Mouse (Mus musculus) retina, postnatal 7 days (tissue): ENCODE measurements at regions not wholly inside any gene's neighbourhood (a gene's known extent, or its start where the extent isn't known, plus 50 kb on each side); places are given as distances from the start of the nearest gene placed in this dataset.

Experiments used
- DNase-seq: peaks from one replicate; pipeline ENCODE4 v3.0.0-alpha.2; 2012; ENCODE audit warnings: low read depth, low spot score

DNA sequence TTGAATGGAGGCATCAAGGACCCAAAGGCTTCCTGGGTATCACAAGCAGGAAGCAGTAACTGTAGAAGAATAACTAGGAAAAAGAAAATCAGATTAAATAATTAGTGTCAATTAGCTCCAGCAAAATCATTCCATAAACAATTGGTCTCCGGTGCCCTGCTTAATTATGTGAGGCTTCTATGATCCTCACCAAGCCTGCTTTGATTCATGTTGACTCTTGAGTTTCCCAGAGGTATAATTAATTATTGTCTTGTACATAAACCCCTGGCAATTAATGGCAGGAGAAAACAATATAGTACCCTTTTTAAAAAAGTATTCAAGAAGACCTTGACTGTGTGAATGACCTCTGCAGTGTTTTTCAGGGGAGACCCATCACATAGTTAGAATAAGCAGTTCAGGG lies 61.5 kb upstream of the Sp8 start:
- no peak for DNase-seq

DNA sequence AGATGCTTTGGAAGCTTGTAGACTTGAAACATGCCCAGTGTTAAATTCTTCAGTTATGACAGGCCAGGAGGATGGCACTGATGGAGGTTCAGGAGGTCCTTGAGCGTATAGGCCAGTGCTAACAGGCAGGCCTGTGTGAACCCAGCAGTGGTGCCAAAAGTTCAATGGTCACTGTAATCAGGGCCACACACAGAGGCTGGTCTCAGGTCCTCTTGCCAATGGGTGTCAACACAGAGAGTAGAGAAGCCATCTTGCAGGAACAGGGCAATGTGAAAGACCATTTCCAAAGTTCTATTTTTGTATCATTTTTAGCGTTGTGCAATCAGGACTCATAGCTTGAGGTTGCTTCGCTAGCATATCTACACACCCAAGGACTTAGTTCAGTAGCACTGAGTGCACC lies 64.2 kb upstream of the Sp8 start:
- DNase-seq, result no peak

DNA sequence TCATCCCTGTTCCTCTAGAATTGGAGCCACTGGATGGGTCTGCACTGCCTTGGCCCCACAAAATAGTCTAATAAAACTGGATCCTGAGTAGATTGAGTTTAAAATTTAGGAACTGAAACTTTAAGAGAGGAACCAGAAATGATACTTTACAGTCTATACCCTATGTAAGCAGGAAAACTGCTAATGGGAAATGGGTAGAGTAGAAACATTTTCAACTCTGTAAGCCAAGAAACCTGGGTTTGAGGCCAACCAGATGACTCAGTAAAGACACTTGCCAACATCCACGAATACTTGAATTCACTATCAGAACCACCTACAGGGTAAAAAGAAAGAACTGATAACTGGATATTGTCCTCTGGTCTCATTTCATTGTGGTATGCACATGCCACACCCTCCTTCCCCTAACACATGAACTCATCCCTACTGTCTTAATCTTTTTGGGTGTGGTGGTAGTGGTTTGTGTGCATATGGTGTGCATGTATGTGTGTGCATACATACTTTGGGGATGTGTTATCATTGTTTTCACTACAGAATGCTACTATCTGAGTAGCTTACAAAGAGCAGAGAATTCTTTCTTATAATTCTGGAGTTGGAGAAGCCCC lies 70.6 kb upstream of the Sp8 start:
- no peak for DNase-seq

DNA sequence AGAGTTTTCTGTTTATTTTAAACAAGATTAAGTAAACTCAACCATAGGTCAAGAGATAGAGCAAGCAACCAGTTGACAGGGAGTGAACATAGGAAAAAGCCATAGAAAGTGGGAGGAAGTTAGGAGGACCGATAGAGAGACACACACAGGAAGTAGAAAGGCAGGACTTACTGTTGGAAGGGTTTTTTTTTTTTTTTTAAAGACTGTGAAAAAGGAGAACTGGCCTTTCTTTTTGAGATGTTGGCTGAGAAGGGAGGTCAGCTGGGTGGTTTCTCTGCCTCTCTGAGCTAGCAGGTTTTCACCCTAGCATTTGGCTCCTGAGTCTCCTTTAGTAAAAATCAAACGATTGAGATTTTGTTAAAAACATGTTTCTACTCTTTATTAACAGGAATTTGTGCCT lies 73.3 kb upstream of the Sp8 start:
- DNase-seq, result no peak

DNA sequence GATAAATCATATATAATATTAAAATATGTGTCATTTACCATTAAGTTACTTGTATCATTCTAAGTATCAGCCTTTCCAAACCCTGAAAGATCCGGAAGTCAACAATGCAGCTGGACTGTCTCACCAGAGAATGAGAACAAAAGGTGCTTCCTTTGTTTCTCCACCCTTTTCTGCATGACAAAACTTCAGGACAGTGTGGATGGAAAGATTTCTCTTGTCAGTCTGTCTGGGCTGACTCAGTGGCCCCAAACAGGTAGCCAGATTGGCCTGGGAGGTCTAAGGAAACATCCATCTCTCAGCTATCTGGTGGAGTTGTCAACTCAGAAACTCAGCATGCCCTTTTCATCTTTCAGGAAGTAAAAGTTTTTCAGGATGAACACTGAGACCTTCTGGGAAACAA lies 79.7 kb upstream of the Sp8 start:
- DNase-seq, result no peak

DNA sequence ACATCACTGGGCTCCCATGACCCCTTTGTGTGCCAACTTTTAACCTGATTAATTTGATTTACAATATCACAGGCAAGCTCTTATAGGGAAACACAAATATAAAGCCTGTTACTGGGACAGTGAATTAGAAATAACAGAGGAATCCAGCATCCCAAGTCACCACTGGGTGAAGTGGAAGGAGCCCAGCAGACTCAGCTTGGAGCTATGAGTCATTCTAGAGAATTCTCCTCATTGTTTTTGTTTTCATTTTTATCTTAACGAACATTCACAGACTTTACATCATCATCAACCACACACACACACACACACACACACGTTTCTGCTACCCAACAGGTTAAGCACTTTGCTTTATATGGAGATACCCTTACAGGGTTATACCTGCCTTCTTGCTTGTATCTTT lies 92.1 kb upstream of the Sp8 start:
- DNase-seq, result no peak

DNA sequence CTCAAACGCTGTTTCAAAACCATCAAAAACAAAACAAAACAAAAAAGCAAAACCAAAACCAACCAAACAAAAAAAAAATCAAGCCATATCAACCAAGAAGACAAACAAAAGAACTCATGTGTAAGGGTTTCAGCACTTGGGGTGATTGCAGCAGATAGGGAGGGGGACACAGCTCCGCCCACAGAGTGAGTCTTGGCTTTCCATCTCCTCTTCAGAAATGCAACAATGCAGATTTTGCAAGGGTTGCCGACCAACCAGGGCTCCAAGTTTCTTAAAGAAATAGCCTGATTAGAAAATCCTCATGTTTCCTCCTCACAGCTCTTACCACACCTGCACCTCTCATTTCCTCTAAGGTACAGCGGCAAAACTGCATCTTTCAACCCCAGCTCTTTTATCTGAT lies 107.0 kb upstream of the Sp8 start:
- DNase-seq, result no peak

DNA sequence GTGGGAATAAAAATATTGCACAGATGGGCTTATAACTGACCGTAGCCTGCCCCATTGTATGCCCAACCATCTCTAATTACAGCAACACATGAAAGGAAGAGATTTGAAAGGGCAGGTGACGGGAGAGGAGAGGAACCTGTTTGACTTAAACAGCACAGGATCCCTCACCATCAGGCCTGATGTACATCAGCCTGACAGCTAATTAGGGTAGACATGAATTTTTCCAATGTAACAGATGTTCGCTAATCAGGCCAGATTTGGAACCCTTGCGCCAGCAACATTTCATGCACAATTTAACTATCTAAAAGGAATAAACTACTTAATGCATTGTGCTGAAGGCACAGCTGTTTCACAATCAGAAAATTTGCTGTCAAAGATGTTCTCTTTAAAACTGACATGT lies 120.2 kb upstream of the Sp8 start:
- DNase-seq, result peak; percentile 13

DNA sequence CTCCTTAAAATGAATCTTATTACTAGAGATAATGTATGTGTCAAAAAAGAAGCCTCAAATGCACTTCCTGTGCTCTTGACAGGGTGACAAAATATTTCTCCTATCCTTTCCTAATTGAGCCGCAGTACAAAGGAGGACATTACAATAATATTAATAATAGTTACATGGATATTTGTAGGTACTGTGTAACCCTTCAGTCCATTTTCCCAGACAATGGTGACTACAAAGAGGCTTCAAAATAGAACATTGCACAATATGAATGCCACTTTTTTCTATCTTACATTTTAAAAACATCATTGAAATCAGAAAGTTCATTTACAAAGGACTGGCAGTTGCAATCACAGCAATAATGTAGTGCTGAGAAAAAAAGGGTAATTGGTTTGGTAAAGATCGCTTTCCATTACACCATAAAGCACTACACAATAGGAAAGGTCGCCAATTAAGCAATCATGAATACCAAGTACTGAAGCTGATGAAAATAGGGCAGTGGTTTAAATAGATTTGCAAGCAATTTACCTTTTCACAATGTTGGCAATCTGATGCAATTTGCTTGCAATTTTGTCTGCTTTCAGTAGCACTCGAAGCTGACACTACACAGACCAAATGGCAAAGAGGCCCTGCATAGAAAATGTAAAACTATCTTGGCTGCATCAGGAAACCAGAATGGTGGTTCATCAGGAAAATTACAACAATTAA lies 126.1 kb upstream of the Sp8 start:
- DNase-seq, result no peak

DNA sequence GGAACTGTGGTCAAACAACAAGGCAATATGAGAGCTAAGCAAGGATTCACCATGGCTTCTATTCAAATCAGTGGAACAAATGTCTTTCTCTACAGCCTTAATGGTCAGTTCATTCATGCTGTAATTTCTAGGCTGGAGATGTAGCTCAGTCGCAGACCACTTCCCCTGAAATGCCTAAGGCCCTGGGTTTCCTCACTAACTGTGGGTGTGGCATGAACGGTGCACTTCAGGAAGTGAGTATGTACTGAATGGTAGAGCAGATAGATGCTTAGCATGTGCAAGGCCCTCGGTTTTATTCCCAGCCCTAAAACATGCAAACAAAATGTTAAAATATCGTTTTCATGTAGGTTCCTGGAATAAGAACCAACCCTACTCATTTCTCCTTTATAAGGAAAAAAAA lies 129.3 kb upstream of the Sp8 start:
- DNase-seq, result no peak

DNA sequence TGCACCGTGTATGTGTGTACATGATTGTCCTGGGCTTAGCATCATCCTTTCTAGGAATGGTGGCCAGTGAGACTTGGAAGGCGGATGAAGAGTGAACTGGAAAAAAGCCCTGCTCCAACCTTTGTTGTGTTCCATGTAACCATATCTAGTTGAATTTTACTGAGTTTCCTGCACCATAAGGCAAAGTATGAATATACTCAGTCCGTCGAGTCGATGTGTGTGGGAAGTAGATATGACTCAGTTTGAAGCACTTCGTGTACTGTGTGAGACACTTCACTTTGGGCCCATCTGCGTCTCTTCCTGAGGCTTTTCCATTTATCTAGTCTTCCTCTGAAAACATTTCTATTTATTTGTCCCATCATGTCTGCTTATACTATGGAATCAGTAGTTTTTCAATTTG lies 139.5 kb upstream of the Sp8 start:
- no peak for DNase-seq

DNA sequence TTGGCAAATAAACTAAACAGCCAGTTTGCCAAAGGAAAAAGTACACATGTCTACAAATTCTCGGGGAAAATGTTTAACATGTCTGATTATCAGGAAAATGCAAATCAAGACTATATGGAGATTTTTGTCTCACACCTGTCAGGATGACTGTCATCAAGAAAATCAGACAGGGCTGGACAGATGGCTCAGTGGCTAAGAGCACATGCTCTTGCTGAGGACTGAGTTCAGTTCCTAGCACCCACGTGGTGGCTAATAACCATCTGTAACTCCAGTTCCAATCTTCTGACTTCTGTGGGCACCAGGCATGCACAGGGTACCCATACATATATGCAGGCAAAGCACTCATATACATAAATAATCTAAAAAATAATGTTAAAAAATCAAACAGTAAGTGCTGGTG lies 141.3 kb upstream of the Sp8 start:
- DNase-seq, result no peak

DNA sequence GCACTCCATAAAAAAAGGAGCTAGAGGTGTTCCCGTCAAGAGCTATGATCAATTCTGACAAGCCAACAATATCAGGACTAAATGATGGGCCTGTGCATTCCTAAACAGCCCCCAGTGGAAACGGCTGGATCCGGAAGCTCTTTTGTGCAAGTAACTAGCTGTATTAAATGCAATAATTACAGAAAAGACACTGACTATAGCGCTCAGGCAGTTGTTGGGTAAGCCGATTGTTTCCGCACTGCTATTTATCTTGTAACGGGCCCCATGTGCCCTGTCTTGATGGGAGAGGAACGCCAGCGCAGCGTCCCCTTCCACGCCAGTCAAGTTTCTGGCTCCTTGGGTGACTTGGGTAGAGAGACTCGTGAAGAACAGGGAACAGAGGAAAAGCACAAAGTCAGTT lies 142.4 kb upstream of the Sp8 start:
- no peak for DNase-seq

DNA sequence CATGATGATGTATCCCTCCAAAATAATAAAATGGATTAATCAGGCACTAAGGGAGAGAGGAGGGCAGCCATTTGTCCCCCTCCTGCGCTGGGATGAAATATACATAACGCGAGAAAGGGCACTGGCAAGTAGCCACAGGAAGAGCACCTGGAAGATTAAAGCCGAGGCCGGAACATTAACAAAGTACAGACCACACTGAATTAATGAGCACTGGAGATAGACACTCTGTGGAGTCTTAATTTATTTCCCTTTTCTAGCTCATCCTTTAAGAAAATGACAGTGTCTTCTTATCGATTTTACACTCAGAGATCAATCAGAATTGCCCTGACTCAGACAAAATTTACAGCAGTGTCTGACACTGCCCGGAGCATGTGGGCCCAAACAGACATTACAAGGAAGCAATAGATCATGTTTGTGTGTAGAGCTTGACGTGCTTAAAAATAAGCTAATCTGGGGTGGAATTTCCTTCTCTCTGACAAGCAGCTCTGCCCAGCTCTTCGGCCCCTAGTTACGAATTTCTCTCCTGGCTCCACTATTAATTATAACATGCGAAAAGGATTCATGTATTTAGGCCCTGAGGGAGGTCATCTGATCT lies 143.0 kb upstream of the Sp8 start:
- no peak for DNase-seq

DNA sequence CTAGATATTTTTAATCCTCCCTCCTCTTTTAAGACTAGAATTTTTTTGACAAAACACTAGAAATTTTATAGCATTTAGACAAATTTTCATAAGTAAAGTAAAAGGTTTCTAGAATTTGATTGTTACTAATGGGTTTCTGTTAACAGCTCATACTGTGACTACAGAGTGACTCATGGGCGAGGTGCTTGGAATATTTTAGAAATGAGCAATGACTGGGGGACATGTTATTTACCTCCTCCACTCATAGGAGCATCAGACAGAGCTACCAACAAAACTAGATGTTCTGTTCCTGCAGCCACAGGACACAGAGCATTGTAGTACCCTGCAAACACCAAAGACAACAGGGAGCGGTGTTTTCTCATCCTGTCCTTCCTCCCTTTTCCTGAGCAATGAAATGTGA lies 144.3 kb upstream of the Sp8 start:
- no peak for DNase-seq

DNA sequence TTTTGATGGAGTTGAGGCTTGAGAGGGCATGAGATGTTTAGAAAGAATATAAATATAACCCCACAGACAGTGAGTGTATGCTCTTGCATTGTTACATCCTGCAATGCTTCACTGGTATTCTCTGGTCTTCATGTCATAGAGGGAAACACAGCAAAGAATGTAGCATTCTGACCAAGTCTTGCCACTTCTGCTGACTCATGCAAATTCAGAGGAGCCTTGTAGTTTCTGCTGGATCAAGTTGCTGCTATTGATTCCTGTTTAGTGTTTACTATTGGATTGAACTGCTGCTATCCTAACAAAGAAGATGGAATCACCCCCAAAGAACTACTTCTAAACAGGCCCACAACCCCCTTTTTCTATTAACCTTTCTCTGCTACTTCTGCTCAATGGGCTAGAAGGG lies 148.0 kb upstream of the Sp8 start:
- no peak for DNase-seq

DNA sequence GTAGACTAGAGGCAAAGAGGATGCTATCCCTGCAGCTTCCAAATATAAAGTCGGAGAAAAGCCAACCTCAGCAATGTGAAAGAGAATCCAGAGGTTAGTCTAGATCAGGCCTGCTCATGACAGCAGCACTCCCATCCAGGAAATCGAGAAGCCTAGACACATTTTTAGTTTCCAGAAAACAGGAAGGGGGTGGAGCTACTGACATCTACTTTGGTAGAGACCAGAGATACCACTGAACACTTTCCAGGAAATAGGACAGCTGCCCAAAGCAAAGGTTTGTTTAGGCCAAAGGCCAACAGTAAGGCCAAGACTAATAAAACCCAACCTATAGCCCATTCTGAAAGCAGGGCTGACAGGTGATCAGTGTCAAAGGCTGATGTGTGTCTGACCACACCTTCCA lies 151.4 kb upstream of the Sp8 start:
- no peak for DNase-seq

DNA sequence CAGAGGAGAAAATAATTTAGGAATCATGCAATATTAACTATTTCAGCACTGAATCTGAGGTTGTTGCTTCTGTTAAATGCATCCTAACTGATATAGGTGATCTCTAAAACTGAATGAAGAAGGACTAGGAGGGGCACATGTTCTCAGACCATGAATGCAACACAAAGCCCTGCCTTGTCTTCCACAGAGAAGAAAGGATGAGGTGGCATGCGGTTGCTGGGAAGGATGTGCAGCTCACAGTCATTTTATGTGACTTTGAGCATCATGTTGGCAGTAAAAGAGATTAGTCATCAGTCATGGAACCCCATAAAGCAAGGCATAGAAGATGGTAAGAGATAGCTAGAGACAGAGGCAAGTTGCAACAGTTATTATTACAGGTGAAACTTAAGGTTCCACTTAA lies 163.2 kb upstream of the Sp8 start:
- DNase-seq, result no peak

DNA sequence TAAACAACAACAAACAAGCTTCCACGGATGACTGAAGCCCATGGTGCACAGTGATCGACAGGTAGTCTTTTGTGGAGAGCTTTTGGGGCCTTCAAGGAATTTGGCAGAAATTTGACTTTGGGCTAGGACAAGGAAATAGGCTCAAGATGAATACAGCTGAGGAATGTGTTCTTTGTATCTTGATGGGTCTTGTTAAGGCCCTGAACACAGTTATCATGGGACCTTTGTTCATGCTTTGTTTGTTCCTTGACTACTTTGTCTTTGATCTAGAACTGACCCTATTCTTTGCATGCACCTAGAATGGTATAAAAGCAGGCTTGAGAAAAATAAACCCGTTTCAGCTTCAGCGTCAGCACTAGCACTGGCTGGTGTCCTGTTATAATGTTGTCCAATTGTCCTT lies 168.1 kb upstream of the Sp8 start:
- no peak for DNase-seq

DNA sequence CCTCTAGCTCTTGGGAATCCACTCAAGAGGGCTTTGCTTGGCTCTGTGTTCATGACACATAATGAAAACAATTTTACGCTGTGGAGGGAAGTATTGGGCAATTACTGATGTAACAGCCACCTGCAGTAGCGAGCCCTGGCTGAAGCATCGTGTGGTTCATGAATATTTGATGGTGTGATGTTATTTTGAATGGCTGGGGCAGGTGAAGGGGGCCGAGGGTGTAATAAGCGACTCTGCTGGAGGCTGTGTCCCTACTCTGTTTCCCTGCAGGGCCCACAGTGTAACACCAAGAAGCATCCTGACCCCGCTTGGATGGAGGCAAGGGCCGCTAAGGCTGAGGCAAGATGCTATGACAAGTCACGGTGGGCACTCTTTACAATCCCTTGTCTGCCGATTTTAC lies 184.6 kb upstream of the Sp8 start:
- no peak for DNase-seq

DNA sequence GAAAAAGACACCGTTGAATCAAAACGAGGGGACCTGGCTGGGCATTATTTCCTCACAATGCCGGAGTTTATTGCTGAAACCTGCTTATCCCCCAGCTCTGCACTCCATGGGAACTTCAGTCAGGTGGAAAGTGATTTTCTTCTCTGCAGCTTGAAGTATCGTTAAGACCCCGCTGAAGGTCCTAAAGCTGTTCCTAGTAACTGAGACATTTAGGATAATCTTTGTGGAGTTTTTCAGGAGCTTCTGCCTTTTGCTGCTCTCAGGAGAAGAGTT lies 185.0 kb upstream of the Sp8 start:
- no peak for DNase-seq

DNA sequence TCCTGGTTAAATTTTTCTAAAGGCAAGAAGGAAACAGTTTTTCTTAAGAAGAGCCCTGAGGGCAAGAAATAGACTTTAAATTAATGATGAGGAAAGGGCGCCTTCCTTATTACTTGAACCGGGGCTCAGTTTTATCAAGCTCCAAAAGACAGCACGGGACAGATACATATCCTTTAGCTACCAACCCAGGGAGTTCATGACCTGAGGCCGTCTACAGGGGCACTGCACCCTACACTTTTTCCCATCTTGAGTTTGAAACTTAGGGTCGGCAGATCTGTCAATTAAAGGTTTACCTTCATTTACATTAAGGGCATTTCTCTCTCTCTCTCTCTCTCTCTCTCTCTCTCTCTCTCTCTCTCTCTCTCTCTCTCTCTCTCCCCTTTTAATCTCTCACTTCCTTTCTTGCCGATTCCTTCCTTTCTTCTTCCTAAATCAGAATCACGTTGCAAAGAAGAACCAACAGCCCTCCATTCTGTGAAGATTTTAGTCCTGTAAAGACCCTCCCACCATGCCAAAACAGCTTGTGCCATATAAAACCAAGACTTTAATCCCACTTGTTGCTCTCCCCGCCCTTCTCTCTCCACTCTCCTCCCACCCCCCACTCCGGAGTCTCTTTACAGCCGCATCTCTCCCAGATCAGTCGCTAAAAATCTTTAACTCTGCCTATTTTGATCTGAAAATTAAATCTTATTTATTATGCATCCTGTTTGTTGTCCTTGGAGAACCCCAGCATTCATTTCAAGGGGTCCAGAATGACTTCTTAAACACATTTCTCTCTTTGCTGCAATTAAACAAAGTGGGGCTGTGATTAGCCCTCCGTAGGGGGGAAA lies 185.5 kb upstream of the Sp8 start:
- no peak for DNase-seq
